Mouse (Mus musculus): ENCODE results near the gene Asap3. TPM values are rescaled to one million over a fixed set of nuclear protein-coding genes. Genes with fewer than 3 reads are reported as not detected.

Asap3 gene
- total and polyA plus RNA-seq, 2 experiments from 2014 or later = 4.1 to 9.1 TPM

GRCm38 (mm10) chr4:136202509-136202908 is 3.7 kb upstream of the Asap3 start:
- Histone ChIP-seq H3K27me3 (ENCODE audit: insufficient read depth, low read length) (no peaks in the 10 kb centered on the region), H3K9ac (replicated peaks; ENCODE audit: low read length) (no peak overlapping the region), H3K36me3 (ENCODE audit: insufficient read depth, low read length) (no peaks in the 10 kb centered on the region), H3K27ac (no peak overlapping the region), H3K4me3 (ENCODE audit: low read length) (no peak overlapping the region), H3K4me2 (ENCODE audit: low read depth, low read length) (no peak overlapping the region), H3K9me3 (ENCODE audit: low read length) (no peaks in the 10 kb centered on the region), H3K4me1 (ENCODE audit: insufficient read depth, low read length) (peaks cover 8% of the 10 kb centered on the region; the same call in 1 of the 2 replicates)
- 4% methylated on average over 9 of the region's 9 CpGs for WGBS
- peak; percentile 88 for TF ChIP-seq CTCF (IDR thresholded peaks at IDR 0.05; ENCODE audit: low read depth)
- ATAC-seq = 0 out of 2 replicates have a peak, but pooled peaks have one; percentile 57
- peak; percentile 88 for DNase-seq (ENCODE audit: low spot score)

GRCm38 (mm10) chr4:136204775-136205174 is 1.4 kb upstream of the Asap3 start:
- no peak for TF ChIP-seq CTCF (IDR thresholded peaks at IDR 0.05; ENCODE audit: low read depth)
- no peak overlapping the region for H3K9ac ChIP-seq (replicated peaks; ENCODE audit: low read length)
- H3K36me3 ChIP-seq (ENCODE audit: insufficient read depth, low read length) = no peaks in the 10 kb centered on the region
- DNase-seq (ENCODE audit: low spot score) (no peak), ATAC-seq (no peak)
- no peaks in the 10 kb centered on the region for H3K9me3 ChIP-seq (ENCODE audit: low read length)
- H3K4me2 ChIP-seq (ENCODE audit: low read depth, low read length) = no peak overlapping the region
- peaks cover 8% of the 10 kb centered on the region; the same call in 1 of the 2 replicates for H3K4me1 ChIP-seq (ENCODE audit: insufficient read depth, low read length)
- H3K4me3 ChIP-seq (ENCODE audit: low read length) = no peak overlapping the region
- 88% methylated on average over 2 of the region's 2 CpGs for WGBS
- no peak overlapping the region for H3K27ac ChIP-seq
- no peaks in the 10 kb centered on the region for H3K27me3 ChIP-seq (ENCODE audit: insufficient read depth, low read length)

GRCm38 (mm10) chr4:136206943-136207342 is 778 bp downstream of the Asap3 start:
- H3K36me3 ChIP-seq (ENCODE audit: insufficient read depth, low read length) = no peaks in the 10 kb centered on the region
- H3K27ac ChIP-seq = no peak overlapping the region; the same call in 1 of the 2 replicates
- H3K9me3 ChIP-seq (ENCODE audit: low read length) = no peaks in the 10 kb centered on the region
- H3K9ac ChIP-seq (replicated peaks; ENCODE audit: low read length) = peak overlapping the region; percentile 74
- H3K27me3 ChIP-seq (ENCODE audit: insufficient read depth, low read length) = no peaks in the 10 kb centered on the region
- peak overlapping the region; percentile 99 for H3K4me2 ChIP-seq (ENCODE audit: low read depth, low read length)
- TF ChIP-seq CTCF (IDR thresholded peaks at IDR 0.05; ENCODE audit: low read depth) = no peak
- 4% methylated on average over 6 of the region's 6 CpGs for WGBS
- peaks cover 8% of the 10 kb centered on the region; the same call in 1 of the 2 replicates for H3K4me1 ChIP-seq (ENCODE audit: insufficient read depth, low read length)
- DNase-seq (ENCODE audit: low spot score) = no peak
- H3K4me3 ChIP-seq (ENCODE audit: low read length) = peak overlapping the region; percentile 66
- ATAC-seq = no peak

- DNase-seq (ENCODE audit: low spot score) (no peak), ATAC-seq (no peak)
- Histone ChIP-seq H3K9me3 (ENCODE audit: low read length) (no peaks in the 10 kb centered on the region), H3K4me2 (ENCODE audit: low read depth, low read length) (no peak overlapping the region), H3K27ac (no peak overlapping the region), H3K9ac (replicated peaks; ENCODE audit: low read length) (no peak overlapping the region), H3K4me3 (ENCODE audit: low read length) (no peak overlapping the region), H3K4me1 (ENCODE audit: insufficient read depth, low read length) (peaks cover 8% of the 10 kb centered on the region; the same call in 1 of the 2 replicates), H3K36me3 (ENCODE audit: insufficient read depth, low read length) (no peaks in the 10 kb centered on the region), H3K27me3 (ENCODE audit: insufficient read depth, low read length) (no peaks in the 10 kb centered on the region)
- TF ChIP-seq CTCF (IDR thresholded peaks at IDR 0.05; ENCODE audit: low read depth) = no peak
- 78% methylated on average over 9 of the region's 9 CpGs for WGBS
Measured at GRCm38 (mm10) chr4:136210931-136211330, 4.8 kb downstream of the Asap3 start.

- no peak overlapping the region for H3K9ac ChIP-seq (replicated peaks; ENCODE audit: low read length)
- TF ChIP-seq CTCF (IDR thresholded peaks at IDR 0.05; ENCODE audit: low read depth) = no peak
- H3K36me3 ChIP-seq (ENCODE audit: insufficient read depth, low read length) = no peaks in the 10 kb centered on the region
- no peak overlapping the region for H3K4me3 ChIP-seq (ENCODE audit: low read length)
- 60% methylated on average over 7 of the region's 7 CpGs for WGBS
- H3K27ac ChIP-seq = no peak overlapping the region
- H3K4me2 ChIP-seq (ENCODE audit: low read depth, low read length) = no peak overlapping the region
- H3K4me1 ChIP-seq (ENCODE audit: insufficient read depth, low read length) = peaks cover 6% of the 10 kb centered on the region; the same call in 1 of the 2 replicates
- H3K9me3 ChIP-seq (ENCODE audit: low read length) = no peaks in the 10 kb centered on the region
- no peaks in the 10 kb centered on the region for H3K27me3 ChIP-seq (ENCODE audit: insufficient read depth, low read length)
- ATAC-seq = no peak
- no peak for DNase-seq (ENCODE audit: low spot score)
Measured at GRCm38 (mm10) chr4:136213629-136214028, 7.5 kb downstream of the Asap3 start.

GRCm38 (mm10) chr4:136214828-136215227 is 8.7 kb downstream of the Asap3 start:
- no peaks in the 10 kb centered on the region for H3K36me3 ChIP-seq (ENCODE audit: insufficient read depth, low read length)
- 80% methylated on average over 8 of the region's 8 CpGs for WGBS
- H3K4me2 ChIP-seq (ENCODE audit: low read depth, low read length) = no peak overlapping the region
- DNase-seq (ENCODE audit: low spot score) (no peak), ATAC-seq (no peak)
- no peak overlapping the region for H3K9ac ChIP-seq (replicated peaks; ENCODE audit: low read length)
- no peaks in the 10 kb centered on the region for H3K27me3 ChIP-seq (ENCODE audit: insufficient read depth, low read length)
- no peak overlapping the region for H3K27ac ChIP-seq
- H3K4me1 ChIP-seq (ENCODE audit: insufficient read depth, low read length) = peaks cover 12% of the 10 kb centered on the region; the same call in 1 of the 2 replicates
- no peaks in the 10 kb centered on the region for H3K9me3 ChIP-seq (ENCODE audit: low read length)
- no peak overlapping the region for H3K4me3 ChIP-seq (ENCODE audit: low read length)
- no peak for TF ChIP-seq CTCF (IDR thresholded peaks at IDR 0.05; ENCODE audit: low read depth)

- Histone ChIP-seq H3K4me2 (ENCODE audit: low read depth, low read length) (no peak overlapping the region), H3K36me3 (ENCODE audit: insufficient read depth, low read length) (no peaks in the 10 kb centered on the region), H3K9me3 (ENCODE audit: low read length) (no peaks in the 10 kb centered on the region), H3K27ac (no peak overlapping the region), H3K4me3 (ENCODE audit: low read length) (no peak overlapping the region), H3K27me3 (ENCODE audit: insufficient read depth, low read length) (no peaks in the 10 kb centered on the region), H3K4me1 (ENCODE audit: insufficient read depth, low read length) (peaks cover 15% of the 10 kb centered on the region; the same call in 1 of the 2 replicates), H3K9ac (replicated peaks; ENCODE audit: low read length) (no peak overlapping the region; the same call in 1 of the 2 replicates)
- TF ChIP-seq CTCF (IDR thresholded peaks at IDR 0.05; ENCODE audit: low read depth) = no peak
- DNase-seq (ENCODE audit: low spot score) (no peak), ATAC-seq (no peak)
- whole genome bisulfite sequencing = 75% methylated on average over 8 of the region's 8 CpGs
Measured at GRCm38 (mm10) chr4:136215576-136215975, 9.4 kb downstream of the Asap3 start.
